Comparison of ENCODE assay signal across 28 mouse cellular contexts in the genomic region with DNA sequence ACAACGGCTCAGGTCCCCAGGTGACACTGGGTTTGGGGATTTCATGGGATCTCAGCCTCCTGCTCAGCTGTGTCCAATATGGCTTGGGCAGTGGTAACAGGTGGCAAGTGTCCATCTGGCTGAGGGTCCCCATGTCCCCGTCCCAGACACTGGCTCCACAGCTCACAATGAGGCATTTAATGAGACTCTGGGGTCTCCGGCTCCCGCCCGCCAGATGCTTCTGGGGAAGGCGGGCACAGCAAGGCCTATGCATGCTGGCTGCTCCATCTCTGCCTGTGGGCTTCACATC. TPM values are rescaled to one million over a fixed set of nuclear protein-coding genes. Genes with fewer than 3 reads are reported as not detected.
DNase-seq lines count a peak whose midpoint lies in the region; ATAC-seq and TF ChIP-seq lines count a peak whose summit lies in the region.
"Had no signal": no experiment of that assay in that cellular context is flagged by ENCODE, and none has a peak within 500 bp of the region (broad histone marks: within the 10 kb centered on the region; RNA-seq: fewer than 3 reads in every experiment).

No protein-coding gene starts in this region.

- DNase-seq in forebrain, embryonic 11.5 days (ENCODE audit: low spot score) = no peak
- DNase-seq in liver, embryonic 13.5 days = no peak
- DNase-seq in liver, embryonic 11.5 days (ENCODE audit: low spot score) = no peak
- DNase-seq in R1 (ENCODE audit: low read depth, low spot score) = peak; percentile 21
- DNase-seq in layer of hippocampus, postnatal 36 days = no peak
- DNase-seq: adrenal gland, postnatal 14 days; cerebellum, adult 9-10 months; embryo, embryonic 11 days; gastrocnemius, adult 2 months; gastrocnemius, postnatal 36 days; heart, adult 18-20 months; heart, postnatal 36 days; kidney, adult 18-20 months; kidney, postnatal 4 days; lung, adult 2 months; lung, postnatal 10 days; right cerebral cortex, adult 18-20 months; thymus, postnatal 4 days had no signal

- H3K79me2 ChIP-seq in myocyte (ENCODE audit: control insufficient read depth, insufficient read depth) = peaks cover 4% of the 10 kb centered on the region

- H3K4me3 ChIP-seq in forebrain, embryonic 12.5 days (replicated peaks) = no peak overlapping the region; the same call in 1 of the 2 replicates
- no peak overlapping the region for H3K4me3 ChIP-seq in forebrain, embryonic 11.5 days (ENCODE audit: low read depth, low read length)
- H3K4me3 ChIP-seq in liver, embryonic 13.5 days (replicated peaks) = no peak overlapping the region
- no peak overlapping the region for H3K4me3 ChIP-seq in liver, embryonic 11.5 days (ENCODE audit: low read depth, low read length)
- no peak overlapping the region for H3K4me3 ChIP-seq in myocyte
- H3K4me3 ChIP-seq: embryonic facial prominence, embryonic 12.5 days; gastrocnemius, adult 2 months; limb, embryonic 15.5 days; neural tube, embryonic 12.5 days had no signal

- H3K4me2 ChIP-seq in forebrain, embryonic 12.5 days = no peak overlapping the region
- no peak overlapping the region for H3K4me2 ChIP-seq in forebrain, embryonic 11.5 days (ENCODE audit: low read depth, low read length, severe bottlenecking)
- no peak overlapping the region for H3K4me2 ChIP-seq in liver, embryonic 13.5 days
- H3K4me2 ChIP-seq in liver, embryonic 11.5 days = no peak overlapping the region
- no peak overlapping the region for H3K4me2 ChIP-seq in myocyte (ENCODE audit: low read depth)
- H3K4me2 ChIP-seq: embryonic facial prominence, embryonic 12.5 days; heart, embryonic 11.5 days; limb, embryonic 15.5 days; neural tube, embryonic 12.5 days had no signal

- H3K9ac ChIP-seq in forebrain, embryonic 12.5 days = no peak overlapping the region
- H3K9ac ChIP-seq in forebrain, embryonic 11.5 days (ENCODE audit: low read length) = no peak overlapping the region
- 0 out of 2 replicates have a peak overlapping the region, but pooled peaks have one; percentile 26 for H3K9ac ChIP-seq in liver, embryonic 13.5 days
- no peak overlapping the region for H3K9ac ChIP-seq in liver, embryonic 11.5 days (ENCODE audit: low read depth, low read length)
- H3K9ac ChIP-seq: embryonic facial prominence, embryonic 12.5 days; limb, embryonic 15.5 days; neural tube, embryonic 12.5 days had no signal

- H3K36me3 ChIP-seq in forebrain, embryonic 12.5 days (replicated peaks) = peaks cover 61% of the 10 kb centered on the region
- peaks cover 32% of the 10 kb centered on the region for H3K36me3 ChIP-seq in forebrain, embryonic 11.5 days (ENCODE audit: control insufficient read depth, insufficient read depth, low read length)
- peaks cover 82% of the 10 kb centered on the region for H3K36me3 ChIP-seq in liver, embryonic 13.5 days
- peaks cover 54% of the 10 kb centered on the region for H3K36me3 ChIP-seq in liver, embryonic 11.5 days (ENCODE audit: control insufficient read depth, insufficient read depth, low read length)
- peaks cover 14% of the 10 kb centered on the region for H3K36me3 ChIP-seq in myocyte (ENCODE audit: control insufficient read depth, insufficient read depth)

- ATAC-seq in forebrain, embryonic 12.5 days (ENCODE audit: low FRiP score) = no peak
- ATAC-seq in forebrain, embryonic 11.5 days (replicated peaks; ENCODE audit: low FRiP score) = no peak
- no peak for ATAC-seq in liver, embryonic 13.5 days (ENCODE audit: low read depth)
- no peak for ATAC-seq in liver, embryonic 11.5 days (replicated peaks; ENCODE audit: low FRiP score)
- ATAC-seq: forebrain, embryonic 16.5 days; hindbrain, embryonic 16.5 days; Patski had no signal

- peaks cover 33% of the 10 kb centered on the region for H3K27me3 ChIP-seq in forebrain, embryonic 12.5 days
- peaks cover 19% of the 10 kb centered on the region for H3K27me3 ChIP-seq in forebrain, embryonic 11.5 days (ENCODE audit: control insufficient read depth, insufficient read depth, low read length)
- no peaks in the 10 kb centered on the region for H3K27me3 ChIP-seq in liver, embryonic 13.5 days
- H3K27me3 ChIP-seq in liver, embryonic 11.5 days (replicated peaks; ENCODE audit: control insufficient read depth, insufficient read depth, low read length) = no peaks in the 10 kb centered on the region
- H3K27me3 ChIP-seq in myocyte (ENCODE audit: control insufficient read depth, insufficient read depth, insufficient read length) = no peaks in the 10 kb centered on the region
- H3K27me3 ChIP-seq: Patski had no signal

- H3K4me1 ChIP-seq in forebrain, embryonic 12.5 days = peaks cover 48% of the 10 kb centered on the region
- peaks cover 29% of the 10 kb centered on the region for H3K4me1 ChIP-seq in forebrain, embryonic 11.5 days (replicated peaks; ENCODE audit: control insufficient read depth, insufficient read depth, low read length)
- peaks cover 64% of the 10 kb centered on the region for H3K4me1 ChIP-seq in liver, embryonic 13.5 days (replicated peaks)
- peaks cover 34% of the 10 kb centered on the region for H3K4me1 ChIP-seq in liver, embryonic 11.5 days (replicated peaks; ENCODE audit: control insufficient read depth, insufficient read depth, low read length)

- TF ChIP-seq POLR2A in myocyte (IDR thresholded peaks at IDR 0.05; ENCODE audit: insufficient read length, low read depth) = peak; percentile 29

- WGBS in forebrain, embryonic 12.5 days = 84% methylated on average over 6 of the region's 6 CpGs
- 86% methylated on average over 6 of the region's 6 CpGs for WGBS in forebrain, embryonic 11.5 days
- WGBS in liver, embryonic 13.5 days (ENCODE audit: insufficient replicate concordance) = 88% methylated on average over 6 of the region's 6 CpGs
- WGBS in liver, embryonic 11.5 days = 89% methylated on average over 6 of the region's 6 CpGs

- 0 out of 2 replicates have a peak overlapping the region, but pooled peaks have one; percentile 13 for H3K27ac ChIP-seq in forebrain, embryonic 12.5 days
- H3K27ac ChIP-seq in forebrain, embryonic 11.5 days (ENCODE audit: low read depth, low read length) = no peak overlapping the region
- H3K27ac ChIP-seq in liver, embryonic 13.5 days = peak overlapping the region; percentile 98
- no peak overlapping the region for H3K27ac ChIP-seq in liver, embryonic 11.5 days (ENCODE audit: low read depth, low read length)
- H3K27ac ChIP-seq: embryonic facial prominence, embryonic 12.5 days; gastrocnemius, adult 2 months; limb, embryonic 10.5 days; limb, embryonic 15.5 days; neural tube, embryonic 12.5 days had no signal

- no peak overlapping the region for H3ac ChIP-seq in myocyte (ENCODE audit: control insufficient read depth, insufficient read length)

- no peaks in the 10 kb centered on the region for H3K9me3 ChIP-seq in forebrain, embryonic 12.5 days
- H3K9me3 ChIP-seq in forebrain, embryonic 11.5 days (ENCODE audit: control insufficient read depth, low read length) = no peaks in the 10 kb centered on the region
- H3K9me3 ChIP-seq in liver, embryonic 13.5 days (replicated peaks) = no peaks in the 10 kb centered on the region
- no peaks in the 10 kb centered on the region for H3K9me3 ChIP-seq in liver, embryonic 11.5 days (ENCODE audit: control insufficient read depth, low read length)
- H3K9me3 ChIP-seq: embryonic facial prominence, embryonic 12.5 days; limb, embryonic 10.5 days; limb, embryonic 15.5 days; neural tube, embryonic 12.5 days had no signal

TF ChIP-seq in myocyte, 11 proteins besides CTCF, POLR2A, EP300 and RAD21 (continues in another document):
- TF ChIP-seq MYOG (IDR thresholded peaks at IDR 0.05; ENCODE audit: control insufficient read depth in 1 of 3, insufficient read depth in 1 of 3, insufficient read length in 2 of 3, low read depth in 2 of 3) = peak in 1 of 3 experiments; percentile 13

RNA-seq across cellular contexts. Expression of a gene that starts 1.5 kb away (rescaled TPM):
- 0.36 and 1.2 TPM in 2 replicates for polyA plus RNA-seq in forebrain, embryonic 12.5 days (2016; fragmentation: Nextera tagmentation; extraction: Ambion mirVana)
- polyA plus RNA-seq in forebrain, embryonic 11.5 days (2014; fragmentation: Nextera tagmentation; extraction: Ambion mirVana) = 0.15 and 0.40 TPM in 2 replicates
- polyA plus RNA-seq in liver, embryonic 13.5 days (2015; fragmentation: Nextera tagmentation; extraction: Ambion mirVana) = 1.2 and 1.4 TPM in 2 replicates
- 0.64 and 0.68 TPM in 2 replicates for polyA plus RNA-seq in liver, embryonic 11.5 days (2014; fragmentation: Nextera tagmentation; extraction: Ambion mirVana)
- 0.92 TPM for polyA plus RNA-seq in myocyte (2012; fragmentation: generic; extraction: Trizol)
- 1 to 10 TPM; 1.6 to 1.9 TPM for total RNA-seq in layer of hippocampus, postnatal 36 days (2021)

RNA-seq across cellular contexts. Expression of a gene that starts 9.9 kb away (rescaled TPM):
- polyA plus RNA-seq in forebrain, embryonic 12.5 days (2016; fragmentation: Nextera tagmentation; extraction: Ambion mirVana) = 8.2 and 8.4 TPM in 2 replicates
- 4.5 and 4.7 TPM in 2 replicates for polyA plus RNA-seq in forebrain, embryonic 11.5 days (2014; fragmentation: Nextera tagmentation; extraction: Ambion mirVana)
- 12.5 and 13.1 TPM in 2 replicates for polyA plus RNA-seq in liver, embryonic 13.5 days (2015; fragmentation: Nextera tagmentation; extraction: Ambion mirVana)
- 11.2 TPM in 2 replicates for polyA plus RNA-seq in liver, embryonic 11.5 days (2014; fragmentation: Nextera tagmentation; extraction: Ambion mirVana)
- 21.7 TPM for polyA plus RNA-seq in myocyte (2012; fragmentation: generic; extraction: Trizol)
- total RNA-seq in layer of hippocampus, postnatal 36 days (2021) = 10 to 100 TPM; 43.5 to 48.4 TPM

RNA-seq across cellular contexts. Expression of a gene that starts 11.2 kb away (rescaled TPM):
- polyA plus RNA-seq in forebrain, embryonic 12.5 days (2016; fragmentation: Nextera tagmentation; extraction: Ambion mirVana) = 145 and 148 TPM in 2 replicates
- 132 and 144 TPM in 2 replicates for polyA plus RNA-seq in forebrain, embryonic 11.5 days (2014; fragmentation: Nextera tagmentation; extraction: Ambion mirVana)
- 89.5 and 94.1 TPM in 2 replicates for polyA plus RNA-seq in liver, embryonic 13.5 days (2015; fragmentation: Nextera tagmentation; extraction: Ambion mirVana)
- polyA plus RNA-seq in liver, embryonic 11.5 days (2014; fragmentation: Nextera tagmentation; extraction: Ambion mirVana) = 74.0 and 75.9 TPM in 2 replicates
- 42.0 TPM for polyA plus RNA-seq in myocyte (2012; fragmentation: generic; extraction: Trizol)
- total RNA-seq in layer of hippocampus, postnatal 36 days (2021) = 10 to 100 TPM; 61.5 to 68.9 TPM

RNA-seq across cellular contexts. Expression of a gene that starts 16.9 kb away (rescaled TPM):
- polyA plus RNA-seq in forebrain, embryonic 12.5 days (2016; fragmentation: Nextera tagmentation; extraction: Ambion mirVana) = 92.6 and 97.1 TPM in 2 replicates
- polyA plus RNA-seq in forebrain, embryonic 11.5 days (2014; fragmentation: Nextera tagmentation; extraction: Ambion mirVana) = 109 and 111 TPM in 2 replicates
- 27.1 and 30.3 TPM in 2 replicates for polyA plus RNA-seq in liver, embryonic 13.5 days (2015; fragmentation: Nextera tagmentation; extraction: Ambion mirVana)
- 68.6 and 69.2 TPM in 2 replicates for polyA plus RNA-seq in liver, embryonic 11.5 days (2014; fragmentation: Nextera tagmentation; extraction: Ambion mirVana)
- 80.2 TPM for polyA plus RNA-seq in myocyte (2012; fragmentation: generic; extraction: Trizol)
- total RNA-seq in layer of hippocampus, postnatal 36 days (2021) = 10 to 100 TPM; 27.6 to 35.0 TPM

RNA-seq across cellular contexts. Expression of a gene that starts 17.1 kb away (rescaled TPM):
- polyA plus RNA-seq in forebrain, embryonic 12.5 days (2016; fragmentation: Nextera tagmentation; extraction: Ambion mirVana) = 68.1 and 68.5 TPM in 2 replicates
- 61.0 and 66.3 TPM in 2 replicates for polyA plus RNA-seq in forebrain, embryonic 11.5 days (2014; fragmentation: Nextera tagmentation; extraction: Ambion mirVana)
- 61.1 and 68.7 TPM in 2 replicates for polyA plus RNA-seq in liver, embryonic 13.5 days (2015; fragmentation: Nextera tagmentation; extraction: Ambion mirVana)
- polyA plus RNA-seq in liver, embryonic 11.5 days (2014; fragmentation: Nextera tagmentation; extraction: Ambion mirVana) = 97.4 and 99.3 TPM in 2 replicates
- 103 TPM for polyA plus RNA-seq in myocyte (2012; fragmentation: generic; extraction: Trizol)
- total RNA-seq in layer of hippocampus, postnatal 36 days (2021) = 10 to 100 TPM; 72.5 to 76.9 TPM

Comparison
In these comparisons a context has a peak if more than half of its experiments do, and no peak if none do; other contexts are left out.
1. H3K27ac ChIP-seq: peak in forebrain, embryonic 12.5 days (single experiment) and liver, embryonic 13.5 days (single experiment); none in forebrain, embryonic 11.5 days (single experiment) and liver, embryonic 11.5 days (single experiment).